Mouse (Mus musculus) liver, embryonic 18 days (tissue): ENCODE measurements around the gene Cytip. TPM values are rescaled to one million over a fixed set of nuclear protein-coding genes. Genes with fewer than 3 reads are reported as not detected.

Experiments
- polyA plus RNA-seq: library from polyadenylated mRNA; depleted of rRNA; stranded (reverse); fragments of >200 nt; gene quantifications from 2 replicates; pipeline ENCODE4 v1.2.3, GENCODE M21; 2012; rRNA removed

Gene Cytip
- 4.1 and 5.8 TPM in 2 replicates for polyA plus RNA-seq

DNA sequence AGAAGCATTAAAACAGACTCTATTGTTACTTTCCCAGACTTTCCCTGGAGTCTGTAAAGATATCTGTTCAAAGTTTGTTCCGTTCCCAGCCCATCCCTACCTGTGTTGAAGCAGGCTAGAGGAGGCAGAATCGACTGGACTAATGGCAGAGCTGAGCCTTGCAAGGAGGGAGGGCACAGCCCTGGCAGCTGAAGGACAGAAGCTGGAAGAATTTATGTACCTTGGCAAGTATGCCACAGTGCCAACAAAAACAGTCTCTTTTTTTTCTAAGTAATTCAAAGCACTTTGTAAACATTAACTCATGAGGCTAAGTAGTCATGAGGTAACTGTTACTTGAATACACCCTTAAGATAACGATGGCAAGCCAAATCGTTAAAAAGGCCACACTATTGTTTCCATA is at the start of gene Cytip:
Gene Cytip, minus strand, starts transcription at position 187 of the 400 bp plus-strand sequence.

Other genes with a start within 250 kb of the Cytip start
- gene Galnt5, start 197.6 kb downstream of the Cytip start, polyA plus RNA-seq, result 0.01 TPM in 1 of 2 replicates, not detected in the other
- gene Ermn, start 142.7 kb downstream of the Cytip start, polyA plus RNA-seq, result not detected in 2 replicates
- gene Acvr1c, start 162.4 kb upstream of the Cytip start, polyA plus RNA-seq, result 0.01 TPM in 2 replicates